Mouse (Mus musculus) T-cell, adult 66 days (primary cell): ENCODE measurements around the gene Faim. TPM values are rescaled to one million over a fixed set of nuclear protein-coding genes. Genes with fewer than 3 reads are reported as not detected.

Source experiments
- total RNA-seq, 2 experiments: library from RNA; stranded (reverse); gene quantifications; 3 replicates in 1 of 2; 4 replicates in 1 of 2; pipeline ENCODE4 v1.2.4; 2023

Faim gene
- 10 to 100 TPM; 40.9 to 58.1 TPM for total RNA-seq

GRCm38 (mm10) chr9:98985800-98986475 lies at the start of gene Faim:
TSS of gene Faim (plus strand) at chr9:98986373.

GRCm38 (mm10) chr9:98955103-98955715 lies 31.0 kb upstream of the Faim start, which contains the start of gene Foxl2:
TSS of gene Foxl2 (plus strand) at chr9:98955288.

GRCm38 (mm10) chr9:99035575-99035974 lies 49.4 kb downstream of the Faim start, which contains the start of gene Gm1123:
TSS of gene Gm1123 (minus strand) at chr9:99035715.

Other genes with a start within 250 kb of the Faim start
- not detected for gene Prr23a1, start 143.9 kb upstream of the Faim start, total RNA-seq
- not detected for gene Prr23a2, start 129.9 kb upstream of the Faim start, total RNA-seq
- not detected for gene Prr23a3, start 121.6 kb upstream of the Faim start, total RNA-seq
- gene 7420426K07Rik, start 83.3 kb upstream of the Faim start, total RNA-seq = not detected
- gene Foxl2, start 31.1 kb upstream of the Faim start, total RNA-seq = not detected
- gene Gm1123, start 49.3 kb downstream of the Faim start, total RNA-seq = under 1 TPM in 1 of 2 experiments, not detected in 1; 0.50 TPM
- 10 to 100 TPM in 1 of 2 experiments, 1 to 10 TPM in 1; 8.4 to 11.7 TPM for gene Pik3cb, start 154.2 kb downstream of the Faim start, total RNA-seq